Mouse (Mus musculus) midbrain, embryonic 16.5 days (tissue): Measurements from ENCODE around the gene Lrfn1. TPM values are rescaled to one million over a fixed set of nuclear protein-coding genes. Genes with fewer than 3 reads are reported as not detected.

ENCODE experiments used
- ATAC-seq: fragments of 200-750 bp; cut with Nextera tagmentation; 2 replicates; pipeline ENCODE4 v1.8.0; 2017; ENCODE audit warnings: moderate TSS enrichment
- H3K27ac ChIP-seq: fragments of 300-500 bp; sonication (generic); 2 replicates; pipeline ENCODE4 v1.5.1; 2014; ENCODE audit warnings: mild to moderate bottlenecking, low read length, mixed read lengths
- H3K27me3 ChIP-seq: fragments of 300-500 bp; sonication (generic); 2 replicates; pipeline ENCODE4 v1.6.1; 2014; ENCODE audit warnings: low read depth, low read length, mixed read lengths; ENCODE audit not compliant: control insufficient read depth, insufficient read depth
- H3K36me3 ChIP-seq: fragments of 300-500 bp; sonication (generic); 2 replicates; pipeline ENCODE4 v1.6.1; 2014; ENCODE audit warnings: mild to moderate bottlenecking, low read length, moderate library complexity, mixed read lengths; ENCODE audit not compliant: control insufficient read depth, insufficient read depth
- H3K4me1 ChIP-seq: fragments of 300-500 bp; sonication (generic); 2 replicates; pipeline ENCODE4 v1.6.1; 2014; ENCODE audit warnings: mild to moderate bottlenecking, low read length, mixed read lengths; ENCODE audit not compliant: control insufficient read depth, insufficient read depth
- H3K4me2 ChIP-seq: fragments of 300-500 bp; sonication (generic); 2 replicates; pipeline ENCODE4 v1.6.1; 2014; ENCODE audit warnings: mild to moderate bottlenecking, low read length, mixed read lengths
- H3K4me3 ChIP-seq: fragments of 300-500 bp; sonication (generic); 2 replicates; pipeline ENCODE4 v1.5.1; 2014; ENCODE audit warnings: low read depth, mild to moderate bottlenecking, low read length, moderate library complexity, mixed read lengths
- H3K9ac ChIP-seq: fragments of 300-500 bp; sonication (generic); 2 replicates; pipeline ENCODE4 v1.6.1; 2014; ENCODE audit warnings: low read depth, low read length, mixed read lengths
- H3K9me3 ChIP-seq: fragments of 300-500 bp; sonication (generic); replicated peaks from 2 replicates; pipeline ENCODE4 v1.6.1; 2014; ENCODE audit warnings: mild to moderate bottlenecking, low read length, mixed read lengths; ENCODE audit not compliant: control insufficient read depth, poor library complexity, severe bottlenecking
- WGBS: fragments of 180-500 bp; shearing (Covaris S2); extraction: QIAGEN DNeasy Blood & Tissue Kit; methylation state at CpG from one replicate; pipeline ENCODE4 v1.1.7; 2014; 5-methylcytosine and 5-hydroxymethylcytosine counted together
- polyA plus RNA-seq: library from polyadenylated mRNA; unstranded; fragments of >200 nt; fragmentation: Nextera tagmentation; extraction: Ambion mirVana; gene quantifications from 2 replicates; pipeline ENCODE4 v1.2.1, GENCODE M21; 2015

The Lrfn1 gene
- polyA plus RNA-seq, 1 experiment from 2014 or later, result 15.0 TPM

DNA sequence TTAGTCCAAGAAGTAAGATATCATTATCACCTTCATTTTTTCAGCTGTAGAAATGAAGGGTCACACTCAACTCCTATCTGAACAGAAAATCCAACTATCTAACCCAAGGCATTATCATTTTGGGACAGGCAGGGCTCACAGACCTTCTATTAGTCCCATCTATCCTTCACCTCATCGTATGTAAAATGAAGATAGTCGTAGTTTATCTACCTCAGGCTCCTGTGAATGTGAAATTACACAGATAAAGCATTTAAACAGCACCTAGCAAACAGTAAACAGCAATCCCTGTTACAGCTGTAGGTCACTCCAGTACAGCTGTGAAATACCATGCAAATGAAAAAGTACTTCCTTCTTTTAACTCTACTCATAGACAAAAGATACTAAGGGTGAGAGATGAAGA lies 19.5 kb upstream of the Lrfn1 start:
- H3K27ac ChIP-seq, result no peak overlapping the region
- H3K36me3 ChIP-seq, result no peaks in the 10 kb centered on the region; the same call in 1 of the 2 replicates
- H3K4me1 ChIP-seq, result peaks cover 38% of the 10 kb centered on the region
- H3K4me2 ChIP-seq, result no peak overlapping the region
- WGBS, result 94% methylated on average over 2 of the region's 2 CpGs
- H3K27me3 ChIP-seq, result no peaks in the 10 kb centered on the region
- ATAC-seq, result no peak
- H3K9ac ChIP-seq, result no peak overlapping the region
- no peak overlapping the region for H3K4me3 ChIP-seq
- H3K9me3 ChIP-seq, result no peaks in the 10 kb centered on the region

DNA sequence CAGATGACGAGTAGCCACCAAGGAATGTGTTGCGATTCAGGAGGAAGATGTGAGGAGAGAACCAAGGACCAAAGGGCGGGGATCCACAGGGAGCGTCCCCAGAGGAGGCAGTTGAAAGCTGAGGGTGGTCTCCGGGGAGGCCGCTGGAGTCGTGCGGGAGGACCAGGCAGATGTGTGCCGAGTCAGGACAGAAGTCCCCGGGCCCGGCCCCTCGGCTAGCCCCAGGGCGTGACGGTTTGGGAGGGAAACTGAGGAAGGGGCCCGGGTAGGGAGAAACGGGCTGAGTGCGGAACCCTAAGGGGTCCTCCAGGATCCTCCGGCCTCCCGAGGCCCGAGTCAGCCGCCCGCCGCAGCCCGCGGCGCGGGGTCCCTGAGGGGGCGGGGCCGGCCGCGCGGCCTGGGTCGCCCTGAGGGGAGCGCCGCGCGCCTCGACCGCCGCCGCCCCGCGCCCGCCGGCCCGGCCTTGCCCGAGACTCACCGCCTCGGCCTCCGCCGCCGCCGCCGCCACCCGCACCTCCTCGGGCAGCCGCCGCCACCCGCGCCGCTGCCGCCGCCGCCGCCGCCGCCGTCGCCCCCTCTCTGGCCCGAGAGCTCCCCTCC lies 16.0 kb upstream of the Lrfn1 start:
- Histone ChIP-seq H3K4me3 (peak overlapping the region; percentile 95), H3K27ac (peak overlapping the region; percentile 70), H3K4me1 (peaks cover 40% of the 10 kb centered on the region), H3K27me3 (no peaks in the 10 kb centered on the region), H3K4me2 (peak overlapping the region; percentile 83), H3K9me3 (no peaks in the 10 kb centered on the region), H3K36me3 (no peaks in the 10 kb centered on the region; the same call in 1 of the 2 replicates), H3K9ac (peak overlapping the region; percentile 98)
- under 1% methylated on average over 18 of the region's 70 CpGs for WGBS
- ATAC-seq, result peak; percentile 30

- peak overlapping the region; percentile 95 for H3K4me3 ChIP-seq
- H3K4me1 ChIP-seq, result peaks cover 40% of the 10 kb centered on the region
- no peaks in the 10 kb centered on the region for H3K27me3 ChIP-seq
- peak overlapping the region; percentile 61 for H3K4me2 ChIP-seq
- WGBS, result under 1% methylated on average over 37 of the region's 64 CpGs
- H3K9ac ChIP-seq, result peak overlapping the region; percentile 98
- no peaks in the 10 kb centered on the region; the same call in 1 of the 2 replicates for H3K36me3 ChIP-seq
- peak; percentile 99 for ATAC-seq
- H3K9me3 ChIP-seq, result no peaks in the 10 kb centered on the region
- peak overlapping the region; percentile 84 for H3K27ac ChIP-seq
These were observed 15.4 kb upstream of the Lrfn1 start for GRCm38 (mm10) chr7:28436271-28436904.

GRCm38 (mm10) chr7:28436932-28437570 lies 14.7 kb upstream of the Lrfn1 start, which contains the start of gene Gmfg:
TSS of gene Gmfg (plus strand) at chr7:28437447.
- Histone ChIP-seq H3K27ac (peak within 1 kb of the TSS; percentile 84), H3K9ac (peak within 1 kb of the TSS; percentile 74), H3K36me3 (no peaks in the 10 kb centered on the region), H3K4me3 (peak within 1 kb of the TSS; percentile 95), H3K4me2 (peak within 1 kb of the TSS; percentile 61), H3K9me3 (no peaks in the 10 kb centered on the region), H3K27me3 (no peaks in the 10 kb centered on the region), H3K4me1 (peaks cover 38% of the 10 kb centered on the region)
- ATAC-seq, result peak; percentile 59
- 3% methylated on average over 16 of the region's 16 CpGs for WGBS

DNA sequence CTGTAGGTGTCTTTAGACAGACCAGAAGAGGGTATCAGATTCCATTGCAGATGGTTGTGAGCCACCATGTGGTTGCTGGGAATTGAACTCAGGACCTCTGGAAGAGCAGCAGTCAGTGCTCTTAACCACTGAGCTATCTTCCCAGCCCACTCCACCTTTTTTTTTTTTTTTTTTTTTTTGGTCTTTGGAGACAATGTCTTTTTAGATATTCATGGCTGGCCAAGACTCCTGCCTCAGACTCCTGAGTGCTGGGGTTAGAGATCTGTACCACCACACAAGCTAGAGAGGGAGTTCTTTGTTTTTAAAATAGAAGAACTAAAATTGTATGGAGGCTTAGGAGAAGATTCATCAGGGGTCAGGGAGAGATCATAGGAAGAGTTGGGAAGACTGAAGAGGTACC lies 13.8 kb upstream of the Lrfn1 start:
- Histone ChIP-seq H3K4me1 (peaks cover 30% of the 10 kb centered on the region), H3K27me3 (no peaks in the 10 kb centered on the region), H3K27ac (no peak overlapping the region), H3K4me3 (no peak overlapping the region), H3K9me3 (no peaks in the 10 kb centered on the region), H3K4me2 (no peak overlapping the region), H3K36me3 (no peaks in the 10 kb centered on the region), H3K9ac (no peak overlapping the region)
- no peak for ATAC-seq

- Histone ChIP-seq H3K9me3 (no peaks in the 10 kb centered on the region), H3K27ac (no peak overlapping the region), H3K4me1 (peaks cover 22% of the 10 kb centered on the region), H3K4me2 (no peak overlapping the region), H3K36me3 (no peaks in the 10 kb centered on the region), H3K4me3 (no peak overlapping the region), H3K9ac (no peak overlapping the region), H3K27me3 (no peaks in the 10 kb centered on the region)
- 90% methylated on average over 2 of the region's 2 CpGs for WGBS
- no peak for ATAC-seq
These were observed 13.0 kb upstream of the Lrfn1 start for GRCm38 (mm10) chr7:28438771-28439170.

DNA sequence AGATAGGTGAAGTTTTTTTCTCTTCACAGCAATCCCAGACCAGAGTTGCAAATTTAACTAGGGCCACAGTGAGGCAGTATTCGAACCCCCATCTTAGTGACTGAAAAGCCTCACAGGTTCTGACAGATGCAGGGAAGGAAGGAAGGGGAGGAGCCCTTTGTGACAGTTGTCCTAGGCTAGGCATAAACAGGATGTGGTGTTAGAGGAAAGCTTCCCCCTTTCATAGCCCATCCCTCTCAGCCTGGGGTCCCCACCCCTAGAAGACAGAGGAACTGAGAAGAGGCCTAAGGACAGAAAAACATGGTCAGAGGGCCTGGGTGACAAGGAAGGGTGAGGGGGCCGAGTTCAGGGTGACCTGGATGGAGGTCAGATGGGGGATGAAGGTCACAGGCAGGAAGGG lies 11.0 kb upstream of the Lrfn1 start:
- Histone ChIP-seq H3K4me3 (no peak overlapping the region), H3K36me3 (no peaks in the 10 kb centered on the region), H3K27me3 (no peaks in the 10 kb centered on the region), H3K27ac (no peak overlapping the region), H3K4me2 (no peak overlapping the region), H3K9me3 (no peaks in the 10 kb centered on the region), H3K4me1 (peaks cover 5% of the 10 kb centered on the region), H3K9ac (no peak overlapping the region)
- no peak for ATAC-seq
- WGBS, result 75% methylated on average over 2 of the region's 2 CpGs

GRCm38 (mm10) chr7:28441776-28442485 lies 9.8 kb upstream of the Lrfn1 start:
- H3K27me3 ChIP-seq, result no peaks in the 10 kb centered on the region
- no peaks in the 10 kb centered on the region for H3K9me3 ChIP-seq
- H3K4me2 ChIP-seq, result no peak overlapping the region
- H3K4me3 ChIP-seq, result no peak overlapping the region
- H3K36me3 ChIP-seq, result no peaks in the 10 kb centered on the region
- H3K4me1 ChIP-seq, result peaks cover 5% of the 10 kb centered on the region
- 92% methylated on average over 14 of the region's 14 CpGs for WGBS
- no peak for ATAC-seq
- no peak overlapping the region for H3K9ac ChIP-seq
- H3K27ac ChIP-seq, result no peak overlapping the region
